Mouse (Mus musculus) cerebellum, adult 2 months (tissue): Measurements from ENCODE around the gene Abca4.

Source experiments
- CTCF ChIP-seq: fragments of 200-500 bp; IDR thresholded peaks from 2 replicates; pipeline ENCODE4 v1.5.1; 2011; ENCODE audit warnings: low read depth, mild to moderate bottlenecking, control low read depth, low read length, moderate library complexity, borderline replicate concordance; ENCODE audit not compliant: insufficient read depth
- POLR2A ChIP-seq: fragments of 200-500 bp; IDR thresholded peaks from 2 replicates; pipeline ENCODE4 v1.6.1; 2011; ENCODE audit warnings: low read length, control low read depth, borderline replicate concordance; ENCODE audit not compliant: insufficient read depth

DNA sequence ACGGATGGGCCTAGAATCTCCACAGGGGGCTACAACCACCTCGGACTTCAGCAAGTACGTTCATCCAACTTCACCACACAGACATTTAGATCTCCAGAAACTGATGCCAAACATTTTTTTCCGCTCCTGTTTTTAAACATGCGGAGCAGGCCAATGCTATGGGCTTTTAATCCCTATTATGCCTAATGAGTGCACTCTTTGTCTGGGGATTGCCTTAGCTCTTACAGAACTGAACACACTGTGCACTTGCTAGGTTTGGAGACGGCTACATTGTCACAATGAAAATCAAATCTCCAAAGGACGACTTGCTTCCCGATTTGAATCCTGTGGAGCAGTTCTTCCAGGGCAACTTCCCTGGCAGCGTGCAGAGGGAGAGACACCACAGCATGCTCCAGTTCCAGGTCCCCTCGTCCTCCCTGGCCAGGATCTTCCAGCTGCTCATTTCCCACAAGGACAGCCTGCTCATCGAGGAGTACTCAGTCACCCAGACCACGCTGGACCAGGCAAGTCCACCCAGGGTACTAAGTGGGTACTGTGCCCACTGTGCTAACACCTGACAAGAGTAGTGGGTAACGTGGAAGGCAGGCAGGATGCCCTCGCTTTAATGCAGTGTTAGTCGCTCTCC is 129.4 kb downstream of the Abca4 start:
- TF ChIP-seq POLR2A, result no peak
- TF ChIP-seq CTCF, result no peak
